Mouse (Mus musculus) embryonic stem cell, embryonic (primary cell): ENCODE data around the gene Actl6b.

Source experiments
- CTCF ChIA-PET, 4 experiments: fragments of 300-600 bp in 2 of 4; fragments of 350-600 bp in 2 of 4; sonication (Branson Sonifier 250); formaldehyde crosslinking; loops; one replicate each; lab custom pipeline; 2022; ENCODE audit warnings: inconsistent platforms in 2 of 4; lab: Charles Lee
- POLR2A ChIA-PET, 4 experiments: fragments of 300-600 bp in 2 of 4; fragments of 350-600 bp in 2 of 4; sonication (Branson Sonifier 250); formaldehyde crosslinking; loops; one replicate each; lab custom pipeline; 2022; ENCODE audit warnings: antibody characterized with exemption in 4 of 4, inconsistent platforms in 1 of 4; lab: Charles Lee

Actl6b gene

DNA sequence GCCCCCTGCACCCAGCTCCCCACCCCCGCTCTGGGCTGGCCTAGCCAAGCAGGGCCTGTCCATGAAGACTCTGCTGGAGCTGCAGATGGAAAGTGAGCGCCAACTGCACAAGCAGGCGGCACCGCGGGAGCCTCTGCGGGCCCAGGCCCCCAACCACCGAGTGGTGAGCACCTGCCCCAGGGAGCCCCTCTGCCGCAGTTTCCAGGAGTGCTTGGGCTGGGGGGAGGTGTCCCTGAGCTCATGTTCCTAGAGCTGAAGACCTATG is 29.1 kb upstream of the Actl6b start:
- CTCF ChIA-PET, result interaction anchor here (0.6 to 5.6 kb wide), 13 partner anchors 10 to 514 kb away, joined by 3 to 30 read pairs (median 5); partner anchors contain the start of genes Pop7 (in 3 of the 4) and Sap25 (in 1 of the 4)
- POLR2A ChIA-PET, result interaction anchor here (0.5 to 2.8 kb wide), 23 partner anchors 7 to 230 kb away, joined by 3 to 15 read pairs (median 5); partner anchors contain the start of genes Pop7 (in 3 of the 4), Epo (in 1 of the 4), Fbxo24 (in 1 of the 4) and Gm20605 (in 1 of the 4)

GRCm38 (mm10) chr5:137524671-137525070 is 28.6 kb upstream of the Actl6b start:
- ChIA-PET CTCF (interaction anchor here in 3 of 4 experiments (0.7 to 5.6 kb wide), 7 partner anchors 11 to 159 kb away, joined by 3 to 30 read pairs (median 6); partner anchors contain the start of genes Pop7 (in 2 of the 3) and Sap25 (in 1 of the 3)), POLR2A (interaction anchor here in 3 of 4 experiments (0.5 to 2.8 kb wide), 11 partner anchors 7 to 231 kb away, joined by 3 to 15 read pairs (median 5); partner anchors contain the start of genes Epo (in 1 of the 3), Fbxo24 (in 1 of the 3), Gm20605 (in 1 of the 3) and Gnb2 (in 1 of the 3))

DNA sequence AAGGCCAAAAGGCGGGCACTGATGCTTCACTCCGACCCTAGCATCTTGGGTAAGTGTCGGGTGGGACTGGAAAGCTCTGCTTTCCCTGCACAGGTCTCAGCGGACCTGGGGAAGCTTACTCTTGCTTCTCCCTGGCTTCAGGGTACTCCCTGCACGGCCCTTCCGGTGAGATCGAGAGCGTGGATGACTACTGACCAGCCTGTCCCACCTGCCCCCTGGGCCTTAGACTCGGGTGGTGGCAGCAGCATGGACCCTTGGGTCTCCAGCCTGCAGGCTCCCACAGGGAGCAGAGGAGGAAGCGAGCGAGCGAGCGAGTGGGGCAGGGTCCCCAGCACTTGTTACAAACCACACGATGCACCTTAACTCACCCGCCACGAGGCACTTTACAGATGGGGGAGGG is 27.8 kb upstream of the Actl6b start:
- ChIA-PET CTCF (interaction anchor here in 2 of 4 experiments (1.2 to 5.6 kb wide), 3 partner anchors 12 to 23 kb away, joined by 4 to 30 read pairs (median 7); partner anchors contain the start of gene Pop7 (in 1 of the 2)), POLR2A (interaction anchor here (0.6 to 2.9 kb wide), 15 partner anchors 10 to 404 kb away, joined by 3 to 14 read pairs (median 3); partner anchors contain the start of gene Pop7 (in 1 of the 4))

DNA sequence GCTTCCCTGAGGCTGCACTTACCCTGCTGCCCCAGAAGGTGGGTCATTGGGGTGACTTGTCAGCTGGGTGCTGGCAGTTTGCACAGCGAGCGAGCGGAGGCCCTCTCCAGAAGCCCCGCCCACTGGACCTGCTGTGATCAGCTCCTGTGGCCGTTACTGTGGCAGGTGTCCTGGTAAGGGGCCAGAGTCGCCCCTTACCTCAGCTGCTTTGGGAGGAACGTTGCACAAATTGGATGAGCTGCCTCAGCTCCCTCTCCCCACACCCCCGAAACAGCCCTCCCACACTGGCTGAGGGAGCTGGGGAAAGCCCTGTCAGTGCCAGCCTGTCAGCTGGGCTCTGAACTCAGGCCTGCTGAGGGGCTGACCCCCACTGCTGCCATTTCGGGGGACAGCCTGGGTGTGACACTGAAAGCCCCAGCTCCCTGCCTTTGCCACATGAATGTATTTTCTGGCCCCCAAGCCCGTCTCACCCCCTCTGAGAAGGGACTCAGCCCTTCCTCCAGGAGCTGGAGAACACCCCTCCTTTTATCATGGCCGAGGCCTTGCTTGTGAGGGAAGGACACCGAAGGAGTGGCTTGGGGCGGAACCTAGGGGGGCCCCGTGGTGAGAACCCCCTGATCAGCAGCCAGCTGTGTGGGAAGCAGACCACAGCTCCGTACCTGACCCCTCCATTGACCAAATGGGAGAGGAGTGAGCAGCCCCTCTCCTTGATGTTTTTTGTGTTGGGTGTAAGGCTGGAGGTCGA is 27.0 kb upstream of the Actl6b start:
- CTCF ChIA-PET, result interaction anchor here (0.5 to 5.6 kb wide), 8 partner anchors 8 to 248 kb away, joined by 3 to 30 read pairs (median 4); partner anchors contain the start of genes Gigyf1 (in 1 of the 4) and Pop7 (in 1 of the 4)

DNA sequence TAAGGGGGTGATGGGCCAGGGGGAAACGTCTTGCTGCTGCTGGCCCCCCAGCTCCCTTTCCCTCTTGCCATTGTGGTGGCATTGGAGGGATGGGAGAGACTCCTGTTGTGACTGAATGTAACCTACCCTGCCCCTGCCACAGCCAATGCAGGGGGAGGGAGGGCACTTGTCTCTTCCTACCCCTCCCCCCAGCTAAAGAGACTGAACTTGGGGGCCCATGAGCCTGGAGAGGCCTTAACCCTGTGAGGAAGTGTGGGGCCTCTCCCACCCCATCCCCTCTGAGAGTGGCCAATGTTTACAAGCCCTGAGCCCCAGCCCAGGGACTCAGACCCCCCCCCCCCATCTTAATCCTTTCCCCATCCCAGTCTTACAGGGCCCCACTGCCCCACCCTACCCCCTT is 25.9 kb upstream of the Actl6b start:
- POLR2A ChIA-PET, result interaction anchor here in 2 of 4 experiments (0.7 to 2.9 kb wide), 3 partner anchors 13 to 59 kb away, joined by 3 to 14 read pairs (median 4); no protein-coding TSS in a partner anchor
- CTCF ChIA-PET, result interaction anchor here in 1 of 4 experiments (1.4 kb wide), 1 partner anchor 9 kb away, joined by 3 read pairs; the partner anchor contains the start of gene Gigyf1

More for the DNA sequence above, 27.0 kb upstream of the Actl6b start:
- POLR2A ChIA-PET, result interaction anchor here (0.6 to 2.9 kb wide), 15 partner anchors 10 to 405 kb away, joined by 3 to 14 read pairs (median 3); partner anchors contain the start of genes Pop7 (in 1 of the 4) and Srrt (in 1 of the 4)

DNA sequence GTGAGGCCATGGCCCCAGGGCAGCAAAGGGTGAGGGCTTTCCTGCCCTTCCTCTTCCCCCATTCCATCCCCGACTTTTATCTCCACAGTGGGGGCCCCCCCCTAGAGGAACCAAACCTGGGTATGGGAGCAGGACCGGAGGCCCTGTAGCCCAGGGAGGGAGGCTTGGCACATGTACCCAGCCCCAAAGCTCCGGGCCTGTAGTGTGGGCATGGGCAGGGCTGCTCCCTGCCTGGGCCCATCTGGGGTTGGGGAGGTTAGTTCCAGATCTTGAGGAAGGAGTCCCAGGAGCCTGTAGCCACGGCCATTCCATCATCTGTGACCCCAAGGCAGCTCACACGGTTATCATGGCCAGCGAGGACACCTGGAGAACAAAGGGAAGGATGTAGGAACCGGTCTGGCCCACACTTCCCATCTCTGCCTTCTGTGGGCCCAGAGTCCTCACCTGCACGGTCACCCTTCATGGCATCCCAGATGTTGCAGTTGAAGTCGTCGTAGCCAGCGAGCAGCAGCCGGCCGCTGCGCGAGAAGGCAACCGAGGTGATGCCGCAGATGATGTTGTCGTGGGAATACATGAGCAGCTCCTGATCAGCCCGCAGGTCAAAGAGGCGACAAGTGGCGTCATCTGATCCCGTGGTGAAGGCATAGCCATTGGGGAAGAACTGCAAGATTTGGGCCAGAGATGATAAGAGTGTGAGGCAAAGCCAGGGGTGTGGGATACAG is 24.9 kb upstream of the Actl6b start:
- POLR2A ChIA-PET, result interaction anchor here in 3 of 4 experiments (1.1 to 4.2 kb wide), 6 partner anchors 7 to 69 kb away, joined by 3 to 14 read pairs (median 3); partner anchors contain the start of genes Gigyf1 (in 1 of the 3) and Pop7 (in 1 of the 3)
- CTCF ChIA-PET, result interaction anchor here in 1 of 4 experiments (0.8 kb wide), 1 partner anchor 10 kb away, joined by 3 read pairs; the partner anchor contains the start of gene Gigyf1

DNA sequence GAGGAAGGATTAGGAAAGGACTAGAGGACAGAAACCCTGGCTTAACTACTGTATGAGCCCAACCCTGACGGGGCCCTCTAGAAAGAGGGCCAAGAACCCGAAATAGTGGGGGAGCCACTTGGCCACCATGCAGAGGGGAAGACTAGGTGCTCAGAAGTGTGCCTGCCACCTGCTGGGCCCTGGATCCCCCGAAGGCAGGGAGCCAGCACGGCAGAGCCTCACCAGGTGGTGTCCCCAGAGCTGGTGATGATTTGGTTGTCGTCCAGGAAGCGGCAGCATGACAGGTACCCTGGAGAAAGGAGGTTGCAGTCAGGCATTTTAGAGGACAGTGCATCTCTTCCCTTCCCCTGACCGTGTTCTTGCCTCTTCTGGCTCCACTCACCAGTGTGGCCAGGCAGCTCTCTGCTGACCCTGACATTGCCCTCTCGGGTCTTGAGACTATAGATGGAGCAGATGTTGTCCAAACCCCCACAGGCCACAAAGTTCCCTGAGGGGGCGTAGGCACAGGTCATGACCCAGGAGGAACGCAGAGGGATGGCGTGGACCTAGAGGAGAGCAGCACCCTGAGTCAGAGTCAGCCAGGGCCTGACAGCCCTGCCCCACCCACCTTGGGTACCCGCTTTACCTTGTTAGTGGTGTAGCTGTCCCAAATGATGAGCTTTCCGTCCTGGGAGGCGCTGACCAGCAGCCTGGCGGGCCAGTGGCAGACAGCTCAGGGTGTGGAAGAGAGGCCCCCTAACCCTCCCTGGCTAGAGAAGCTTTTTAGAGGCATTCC is 23.9 kb upstream of the Actl6b start:
- ChIA-PET CTCF (interaction anchor here in 3 of 4 experiments (0.8 to 3.6 kb wide), 6 partner anchors 8 to 16 kb away, joined by 3 to 20 read pairs (median 4); partner anchors contain the start of gene Gigyf1 (in 2 of the 3)), POLR2A (interaction anchor here in 3 of 4 experiments (0.5 to 4.2 kb wide), 8 partner anchors 8 to 258 kb away, joined by 3 to 14 read pairs (median 4); partner anchors contain the start of genes Gigyf1 (in 1 of the 3), Mepce (in 1 of the 3) and Pop7 (in 1 of the 3))

DNA sequence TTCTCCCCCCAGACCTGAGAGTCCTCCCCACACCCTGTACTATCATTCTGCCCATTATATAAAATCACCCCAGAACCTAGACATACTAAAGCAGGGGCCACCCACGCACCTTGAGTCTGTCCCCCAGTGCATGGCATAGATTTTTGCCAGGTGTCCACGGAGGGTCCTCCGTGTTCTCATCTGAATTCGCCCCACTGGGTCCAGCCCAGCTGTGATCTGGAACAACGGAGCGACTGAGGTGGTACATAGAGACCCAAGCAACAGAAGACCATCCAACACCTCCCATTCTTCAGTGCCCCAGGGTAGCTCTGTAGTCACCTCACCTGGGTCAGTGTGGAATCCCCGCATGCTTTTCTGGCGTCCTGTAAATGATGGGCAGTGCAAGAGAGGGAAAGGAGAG is 23.2 kb upstream of the Actl6b start:
- CTCF ChIA-PET, result interaction anchor here (0.6 to 3.6 kb wide), 7 partner anchors 8 to 568 kb away, joined by 3 to 20 read pairs (median 4); partner anchors contain the start of gene Gigyf1 (in 3 of the 4)

GRCm38 (mm10) chr5:137530588-137531413 is 22.5 kb upstream of the Actl6b start:
- CTCF ChIA-PET, result interaction anchor here (0.6 to 3.6 kb wide), 17 partner anchors 9 to 568 kb away, joined by 3 to 20 read pairs (median 4); partner anchors contain the start of genes Gigyf1 (in 3 of the 4), Pop7 (in 1 of the 4) and Sap25 (in 1 of the 4)
- POLR2A ChIA-PET, result interaction anchor here (0.6 to 4.2 kb wide), 27 partner anchors 7 to 249 kb away, joined by 3 to 24 read pairs (median 4); partner anchors contain the start of genes Pop7 (in 2 of the 4), Gigyf1 (in 1 of the 4) and Ufsp1 (in 1 of the 4)

More for the DNA sequence above, 23.2 kb upstream of the Actl6b start:
- POLR2A ChIA-PET, result interaction anchor here in 3 of 4 experiments (0.6 to 4.2 kb wide), 8 partner anchors 9 to 236 kb away, joined by 3 to 24 read pairs (median 4); partner anchors contain the start of genes Gigyf1 (in 1 of the 3), Pop7 (in 1 of the 3) and Ufsp1 (in 1 of the 3)

GRCm38 (mm10) chr5:137531414-137532130 is 21.7 kb upstream of the Actl6b start:
- CTCF ChIA-PET, result interaction anchor here (0.5 to 3.6 kb wide), 18 partner anchors 10 to 1960 kb away, joined by 3 to 20 read pairs (median 4); partner anchors contain the start of genes Gigyf1 (in 3 of the 4), Pop7 (in 3 of the 4) and Sap25 (in 1 of the 4)
- POLR2A ChIA-PET, result interaction anchor here (0.5 to 4.2 kb wide), 40 partner anchors 7 to 664 kb away, joined by 3 to 24 read pairs (median 4); partner anchors contain the start of genes Pop7 (in 2 of the 4), Fbxo24 (in 1 of the 4), Gigyf1 (in 1 of the 4) and Lrch4 (in 1 of the 4)

DNA sequence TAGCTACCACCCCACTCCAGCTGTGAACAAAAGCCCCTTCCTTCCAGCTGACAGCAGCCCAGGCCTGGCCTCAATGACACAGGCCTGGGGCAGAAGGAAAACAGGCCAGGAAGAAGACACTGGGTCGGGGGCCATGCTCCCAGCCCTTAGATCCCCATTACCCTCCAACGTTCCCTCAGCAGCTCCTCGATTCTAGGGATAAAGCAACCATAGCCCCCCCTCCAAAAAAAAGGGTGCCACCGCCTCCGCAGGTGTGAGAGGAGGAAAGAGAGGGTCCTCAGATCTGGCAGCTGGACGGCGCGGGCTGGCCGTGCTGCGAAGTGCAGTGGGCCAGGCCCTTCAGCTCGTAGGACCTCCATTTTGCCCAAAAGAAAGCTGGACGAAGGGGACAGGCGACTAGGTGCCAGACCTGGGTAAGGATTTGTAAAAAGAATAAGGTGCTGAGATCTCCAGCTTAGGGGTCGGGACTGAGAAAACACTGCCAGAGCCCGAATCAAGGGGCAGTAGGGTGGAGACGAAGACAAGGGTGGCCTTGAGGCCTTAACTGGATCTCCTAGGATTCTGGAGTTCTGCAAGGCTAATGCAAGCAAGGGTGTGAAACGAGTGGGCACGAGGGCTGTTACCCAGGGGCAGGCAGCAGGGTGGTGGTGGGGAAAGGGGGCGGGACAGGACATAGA is 21.0 kb upstream of the Actl6b start:
- POLR2A ChIA-PET, result interaction anchor here in 3 of 4 experiments (0.5 to 4.2 kb wide), 38 partner anchors 8 to 1959 kb away, joined by 3 to 24 read pairs (median 4); partner anchors contain the start of genes Pop7 (in 3 of the 3), Fbxo24 (in 1 of the 3), Gigyf1 (in 1 of the 3) and Lrch4 (in 1 of the 3)
- CTCF ChIA-PET, result interaction anchor here (0.5 to 3.6 kb wide), 17 partner anchors 13 to 1831 kb away, joined by 3 to 20 read pairs (median 4); partner anchors contain the start of genes Pop7 (in 3 of the 4), Gigyf1 (in 2 of the 4), Fbxo24 (in 1 of the 4) and Lrch4 (in 1 of the 4)

- ChIA-PET CTCF (interaction anchor here (0.6 to 3.6 kb wide), 8 partner anchors 14 to 227 kb away, joined by 3 to 20 read pairs (median 4); partner anchors contain the start of genes Fbxo24 (in 1 of the 4), Gigyf1 (in 1 of the 4), Lrch4 (in 1 of the 4) and Pop7 (in 1 of the 4)), POLR2A (interaction anchor here in 3 of 4 experiments (0.6 to 4.2 kb wide), 15 partner anchors 9 to 1959 kb away, joined by 3 to 24 read pairs (median 6); partner anchors contain the start of genes Pop7 (in 3 of the 3), Gigyf1 (in 1 of the 3) and Srrt (in 1 of the 3))
Measured at GRCm38 (mm10) chr5:137532808-137533116, 20.6 kb upstream of the Actl6b start.

DNA sequence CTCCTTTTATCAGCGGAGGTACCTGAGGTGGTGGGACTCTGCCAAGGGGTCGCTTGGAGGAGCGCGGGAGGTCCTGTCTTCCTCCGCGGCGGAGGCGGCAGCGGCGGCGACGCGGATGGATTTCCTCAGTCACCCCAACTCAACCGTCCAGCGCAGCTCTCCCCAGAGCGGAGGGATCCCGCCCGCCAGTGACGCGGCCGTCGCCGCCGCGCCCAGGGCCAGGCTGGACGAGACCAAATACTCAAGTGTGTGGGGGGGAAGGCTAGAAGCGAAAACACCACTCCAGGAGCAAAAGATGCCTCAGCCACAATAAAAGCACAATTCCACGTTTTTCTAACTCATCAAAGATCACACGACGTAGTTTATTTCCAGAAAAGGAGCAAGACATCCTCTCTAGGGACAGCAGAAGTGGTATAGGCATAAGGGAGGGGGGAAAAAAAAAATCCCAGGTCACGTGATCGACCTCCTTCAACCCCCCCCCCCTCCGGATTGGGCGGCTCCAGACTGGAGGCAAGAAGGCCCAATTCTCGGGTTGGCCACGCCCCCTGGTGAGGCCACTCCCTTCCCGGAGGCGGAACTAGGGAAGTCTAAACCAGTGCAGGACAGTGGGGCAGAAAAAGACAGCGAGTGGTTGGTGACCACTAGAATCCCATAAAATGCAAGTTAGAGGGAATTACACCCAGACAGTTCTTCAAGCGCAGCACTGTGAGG is 20.0 kb upstream of the Actl6b start, which contains the start of the genes Epo and Gnb2:
TSS of gene Epo (minus strand) at position 126 of the 711 bp plus-strand sequence.
TSS of gene Gnb2 (minus strand) at position 394 of the 711 bp plus-strand sequence.
- POLR2A ChIA-PET, result interaction anchor here in 3 of 4 experiments (0.9 to 3.9 kb wide), 6 partner anchors 9 to 226 kb away, joined by 4 to 24 read pairs (median 7); partner anchors contain the start of genes Pop7 (in 3 of the 3) and Srrt (in 1 of the 3)
- CTCF ChIA-PET, result interaction anchor here in 3 of 4 experiments (0.6 to 3.6 kb wide), 5 partner anchors 15 to 124 kb away, joined by 3 to 20 read pairs (median 4); partner anchors contain the start of genes Fbxo24 (in 1 of the 3), Gigyf1 (in 1 of the 3), Lrch4 (in 1 of the 3) and Pop7 (in 1 of the 3)
